In the genomic region with DNA sequence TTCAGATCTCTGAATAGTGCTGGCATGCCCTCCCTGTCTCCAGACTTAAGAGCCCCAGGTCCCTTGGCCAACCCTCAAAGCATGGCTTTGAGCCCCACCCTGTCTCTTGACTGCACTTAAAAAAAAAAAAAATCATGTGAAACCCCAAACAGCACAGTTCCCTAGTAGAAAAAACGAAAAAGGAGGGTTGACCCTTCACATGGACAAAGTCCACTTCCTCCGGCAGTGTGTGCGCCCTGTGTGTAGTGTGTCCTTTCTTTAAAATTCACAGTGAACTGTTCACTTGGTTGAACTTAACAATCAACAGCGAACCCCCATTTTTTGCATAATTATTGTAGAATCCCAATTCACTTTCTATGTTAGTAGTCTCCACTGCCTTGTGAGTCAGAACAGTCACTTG, we compare ENCODE assay signal across 9 mouse cellular contexts. TPM values are rescaled to one million over a fixed set of nuclear protein-coding genes. Genes with fewer than 3 reads are reported as not detected.
DNase-seq lines count a peak whose midpoint lies in the region; ATAC-seq and TF ChIP-seq lines count a peak whose summit lies in the region.
"Had no signal": no experiment of that assay in that cellular context is flagged by ENCODE, and none has a peak within 500 bp of the region (broad histone marks: within the 10 kb centered on the region; RNA-seq: fewer than 3 reads in every experiment).

No protein-coding gene starts in this region.

- H3K4me1 ChIP-seq in heart, embryonic 11.5 days (ENCODE audit: control insufficient read depth, insufficient read depth, low read length), result peaks cover 10% of the 10 kb centered on the region
- peaks cover 7% of the 10 kb centered on the region for H3K4me1 ChIP-seq in lung, embryonic 15.5 days
- peaks cover 13% of the 10 kb centered on the region for H3K4me1 ChIP-seq in liver, embryonic 12.5 days
- no peaks in the 10 kb centered on the region for H3K4me1 ChIP-seq in stomach, postnatal 0 days (replicated peaks; ENCODE audit: control insufficient read depth, insufficient read depth)

- peak overlapping the region; percentile 82 for H3K9ac ChIP-seq in heart, embryonic 11.5 days (ENCODE audit: low read depth, low read length)
- no peak overlapping the region for H3K9ac ChIP-seq in lung, embryonic 15.5 days
- H3K9ac ChIP-seq in liver, embryonic 12.5 days, result no peak overlapping the region
- no peak overlapping the region for H3K9ac ChIP-seq in stomach, postnatal 0 days (ENCODE audit: low read length)

- no peak overlapping the region for H3K27ac ChIP-seq in heart, embryonic 11.5 days (ENCODE audit: low read depth, low read length)
- no peak overlapping the region for H3K27ac ChIP-seq in lung, embryonic 15.5 days
- no peak overlapping the region for H3K27ac ChIP-seq in liver, embryonic 12.5 days
- no peak overlapping the region for H3K27ac ChIP-seq in stomach, postnatal 0 days (replicated peaks)

- peak overlapping the region; percentile 78 for H3K4me3 ChIP-seq in heart, embryonic 11.5 days (ENCODE audit: low read depth, low read length)
- no peak overlapping the region for H3K4me3 ChIP-seq in lung, embryonic 15.5 days
- H3K4me3 ChIP-seq in liver, embryonic 12.5 days, result peak overlapping the region; percentile 54
- no peak overlapping the region for H3K4me3 ChIP-seq in stomach, postnatal 0 days (ENCODE audit: low read depth, low read length)

- no peaks in the 10 kb centered on the region for H3K36me3 ChIP-seq in heart, embryonic 11.5 days (ENCODE audit: control insufficient read depth, insufficient read depth, low read length)
- no peaks in the 10 kb centered on the region for H3K36me3 ChIP-seq in lung, embryonic 15.5 days
- H3K36me3 ChIP-seq in liver, embryonic 12.5 days, result no peaks in the 10 kb centered on the region
- no peaks in the 10 kb centered on the region for H3K36me3 ChIP-seq in stomach, postnatal 0 days (ENCODE audit: control insufficient read depth, insufficient read depth, low read length)

- no peak for DNase-seq in heart, adult 9 months (ENCODE audit: low spot score in 2 of 2)
- DNase-seq in lung, postnatal 4 days, result no peak
- DNase-seq in stomach, postnatal 0 days (ENCODE audit: low spot score), result no peak
- DNase-seq in adrenal gland, adult 8-10 months, result no peak
- no peak for DNase-seq in ovary, postnatal 36 days (ENCODE audit: low spot score)
- DNase-seq: retina, postnatal 1 day had no signal

- H3K9me3 ChIP-seq in heart, embryonic 11.5 days (replicated peaks; ENCODE audit: control insufficient read depth, low read length), result no peaks in the 10 kb centered on the region
- no peaks in the 10 kb centered on the region for H3K9me3 ChIP-seq in lung, embryonic 15.5 days
- H3K9me3 ChIP-seq in liver, embryonic 12.5 days (replicated peaks), result no peaks in the 10 kb centered on the region
- no peaks in the 10 kb centered on the region for H3K9me3 ChIP-seq in stomach, postnatal 0 days (ENCODE audit: control insufficient read depth, low read length)

- no peak for TF ChIP-seq CTCF in stomach, postnatal 0 days (IDR thresholded peaks at IDR 0.05; ENCODE audit: low read depth)

- ATAC-seq in heart, embryonic 11.5 days (replicated peaks; ENCODE audit: insufficient number of reproducible peaks, low FRiP score, low TSS enrichment), result no peak
- no peak for ATAC-seq in lung, embryonic 15.5 days (ENCODE audit: borderline replicate concordance, extremely low read depth, low FRiP score, low TSS enrichment)
- ATAC-seq in liver, embryonic 12.5 days, result no peak
- no peak for ATAC-seq in stomach, postnatal 0 days (ENCODE audit: low FRiP score, low TSS enrichment)

- WGBS in heart, embryonic 11.5 days (ENCODE audit: insufficient replicate concordance), result 66% methylated on average over 4 of the region's 4 CpGs
- 76% methylated on average over 4 of the region's 4 CpGs for WGBS in lung, embryonic 15.5 days
- 58% methylated on average over 4 of the region's 4 CpGs for WGBS in liver, embryonic 12.5 days (ENCODE audit: insufficient replicate concordance)
- WGBS in stomach, postnatal 0 days, result 64% methylated on average over 4 of the region's 4 CpGs

- H3K27me3 ChIP-seq in heart, embryonic 11.5 days (ENCODE audit: control insufficient read depth, insufficient read depth, low read length), result no peaks in the 10 kb centered on the region
- peaks cover 30% of the 10 kb centered on the region for H3K27me3 ChIP-seq in lung, embryonic 15.5 days
- peaks cover 44% of the 10 kb centered on the region for H3K27me3 ChIP-seq in liver, embryonic 12.5 days (replicated peaks)
- H3K27me3 ChIP-seq in stomach, postnatal 0 days (ENCODE audit: control insufficient read depth, insufficient read depth, low read length), result no peaks in the 10 kb centered on the region

- H3K4me2 ChIP-seq in heart, embryonic 11.5 days, result peak overlapping the region; percentile 85
- peak overlapping the region; percentile 92; the same call in 1 of the 2 replicates for H3K4me2 ChIP-seq in lung, embryonic 15.5 days
- H3K4me2 ChIP-seq in liver, embryonic 12.5 days, result peak overlapping the region; percentile 72
- peak overlapping the region; percentile 85 for H3K4me2 ChIP-seq in stomach, postnatal 0 days (replicated peaks; ENCODE audit: low read depth)

- TF ChIP-seq EP300 in stomach, postnatal 0 days (optimal IDR thresholded peaks at IDR 0.05), result no peak

RNA-seq across cellular contexts. Expression of a gene that starts 21.8 kb away (rescaled TPM):
- polyA plus RNA-seq in heart, embryonic 11.5 days (2014; fragmentation: Nextera tagmentation; extraction: Ambion mirVana), result 69.8 and 76.7 TPM in 2 replicates
- 16.4 and 18.3 TPM in 2 replicates for polyA plus RNA-seq in lung, embryonic 15.5 days (2015; fragmentation: Nextera tagmentation; extraction: Ambion mirVana)
- 8.9 and 9.9 TPM in 2 replicates for polyA plus RNA-seq in liver, embryonic 12.5 days (2016; fragmentation: Nextera tagmentation; extraction: Ambion mirVana)
- 9.3 and 9.9 TPM in 2 replicates for polyA plus RNA-seq in stomach, postnatal 0 days (2015; fragmentation: Nextera tagmentation; extraction: Ambion mirVana)
- 10 to 100 TPM; 24.3 to 30.4 (median 27.8) TPM for total RNA-seq in adrenal gland, adult 8-10 months (2022)

RNA-seq across cellular contexts. Expression of a gene that starts 34.3 kb away (rescaled TPM):
- 146 and 151 TPM in 2 replicates for polyA plus RNA-seq in heart, embryonic 11.5 days (2014; fragmentation: Nextera tagmentation; extraction: Ambion mirVana)
- 147 and 157 TPM in 2 replicates for polyA plus RNA-seq in lung, embryonic 15.5 days (2015; fragmentation: Nextera tagmentation; extraction: Ambion mirVana)
- polyA plus RNA-seq in liver, embryonic 12.5 days (2016; fragmentation: Nextera tagmentation; extraction: Ambion mirVana), result 67.1 and 69.2 TPM in 2 replicates
- 88.6 and 90.6 TPM in 2 replicates for polyA plus RNA-seq in stomach, postnatal 0 days (2015; fragmentation: Nextera tagmentation; extraction: Ambion mirVana)
- 100 to 1,000 TPM; 102 to 214 (median 143) TPM for total RNA-seq in adrenal gland, adult 8-10 months (2022)

Comparison
In these comparisons a context has a peak if more than half of its experiments do, and no peak if none do; other contexts are left out.
1. H3K4me3 ChIP-seq: peak in heart, embryonic 11.5 days (single experiment) and liver, embryonic 12.5 days (single experiment); none in lung, embryonic 15.5 days (single experiment) and stomach, postnatal 0 days (single experiment).
2. Peak in every context shown above with its lines, with median percentiles within 50 percentile points of each other: H3K4me2 ChIP-seq.